Mouse (Mus musculus): ENCODE results near the gene Tsx. TPM values are rescaled to one million over a fixed set of nuclear protein-coding genes. Genes with fewer than 3 reads are reported as not detected.
A peak's percentile ranks its signal among the peaks of the same experiment; 100 is the strongest.

Gene Tsx
- 0.35 and 0.65 TPM in 2 replicates for polyA plus RNA-seq (2014; fragmentation: Nextera tagmentation; extraction: Ambion mirVana)

DNA sequence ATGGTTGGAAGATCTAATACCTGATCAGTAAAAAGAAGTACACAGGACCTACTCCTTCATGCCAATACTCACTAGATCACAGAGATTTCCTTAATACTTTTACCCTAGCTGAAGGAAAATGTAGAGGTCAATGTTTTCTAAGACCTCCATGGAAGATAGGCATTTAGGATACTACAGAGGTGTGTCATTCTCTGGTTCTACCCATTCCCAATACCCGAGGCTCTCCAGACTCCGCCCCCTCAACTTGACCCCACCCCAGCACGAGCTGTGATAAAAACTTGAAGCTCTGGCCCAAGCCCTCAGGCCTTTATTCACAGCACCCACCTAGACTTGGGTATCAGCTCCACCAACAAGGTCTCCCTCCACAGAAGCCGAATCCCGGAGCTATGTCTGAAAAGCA lies at the start of gene Tsx:
Gene Tsx, plus strand, starts transcription at position 301 of the 400 bp plus-strand sequence.
- H3K9ac ChIP-seq (ENCODE audit: low read depth, low read length), result no peak within 1 kb of the TSS
- no peak within 1 kb of the TSS for H3K4me3 ChIP-seq (ENCODE audit: low read depth, low read length)
- no peak within 1 kb of the TSS for H3K27ac ChIP-seq (replicated peaks; ENCODE audit: low read depth, low read length)
- ATAC-seq (ENCODE audit: low read depth), result no peak
- H3K36me3 ChIP-seq (ENCODE audit: control insufficient read depth, insufficient read depth, low read length), result no peaks in the 10 kb centered on the region
- H3K9me3 ChIP-seq (ENCODE audit: control insufficient read depth, low read length), result no peaks in the 10 kb centered on the region
- no peak within 1 kb of the TSS for H3K4me2 ChIP-seq (ENCODE audit: low read depth, low read length)
- H3K27me3 ChIP-seq (replicated peaks; ENCODE audit: control insufficient read depth, insufficient read depth, low read length), result peaks cover 19% of the 10 kb centered on the region
- H3K4me1 ChIP-seq (ENCODE audit: control insufficient read depth, insufficient read depth, low read length), result no peaks in the 10 kb centered on the region
- 67% methylated on average over 5 of the region's 5 CpGs for WGBS
- no peak for DNase-seq (ENCODE audit: low spot score)

DNA sequence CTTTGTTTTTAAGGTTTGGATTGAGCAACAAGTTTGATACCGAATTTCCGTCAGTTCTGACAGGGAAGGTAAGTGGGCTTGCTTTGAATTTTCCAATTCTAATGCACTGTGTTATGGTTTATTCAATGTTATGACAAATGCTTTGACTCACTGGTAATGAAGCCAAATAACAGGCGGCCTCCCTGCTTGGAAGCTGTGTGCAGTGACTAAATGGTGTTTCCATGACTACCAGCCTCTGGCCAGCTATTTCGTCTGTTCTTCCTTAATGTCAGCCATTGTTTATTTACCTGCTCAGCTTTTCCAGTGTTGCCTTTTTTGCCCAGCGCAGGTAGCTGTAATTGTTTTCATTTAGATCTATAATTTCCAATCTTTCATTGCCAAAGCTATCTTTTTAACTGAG lies 48.1 kb upstream of the Tsx start:
- Histone ChIP-seq H3K4me2 (ENCODE audit: low read depth, low read length) (no peak overlapping the region), H3K27me3 (replicated peaks; ENCODE audit: control insufficient read depth, insufficient read depth, low read length) (peaks cover 5% of the 10 kb centered on the region; the same call in 1 of the 2 replicates), H3K9ac (ENCODE audit: low read depth, low read length) (no peak overlapping the region), H3K4me3 (ENCODE audit: low read depth, low read length) (no peak overlapping the region), H3K4me1 (ENCODE audit: control insufficient read depth, insufficient read depth, low read length) (no peaks in the 10 kb centered on the region), H3K9me3 (ENCODE audit: control insufficient read depth, low read length) (no peaks in the 10 kb centered on the region), H3K27ac (replicated peaks; ENCODE audit: low read depth, low read length) (no peak overlapping the region), H3K36me3 (ENCODE audit: control insufficient read depth, insufficient read depth, low read length) (no peaks in the 10 kb centered on the region)
- ATAC-seq (ENCODE audit: low read depth) (no peak), DNase-seq (ENCODE audit: low spot score) (no peak)
- 56% methylated on average over 5 of the region's 5 CpGs for WGBS

DNA sequence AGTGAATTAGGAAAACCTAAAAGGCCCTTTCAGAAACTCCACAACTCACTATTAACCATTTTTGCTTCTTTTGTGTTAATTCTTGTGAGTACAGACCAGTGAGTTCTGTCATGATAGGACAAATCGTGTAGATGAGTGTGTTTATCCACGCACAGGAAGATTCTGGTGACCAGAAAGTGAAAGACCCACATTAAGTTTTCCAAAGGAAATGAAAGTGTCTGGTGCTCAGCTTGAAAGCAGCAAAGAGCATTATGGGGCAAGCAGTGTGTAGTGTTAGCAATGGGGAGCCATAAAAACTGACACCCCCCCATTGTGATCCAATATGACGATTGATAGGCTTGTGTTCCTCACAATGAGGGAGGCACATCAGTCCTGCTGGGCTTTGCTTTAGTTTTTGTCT lies 45.6 kb upstream of the Tsx start:
- H3K27me3 ChIP-seq (replicated peaks; ENCODE audit: control insufficient read depth, insufficient read depth, low read length), result peaks cover 8% of the 10 kb centered on the region
- WGBS, result 86% methylated on average over 3 of the region's 3 CpGs
- ATAC-seq (ENCODE audit: low read depth) (no peak), DNase-seq (ENCODE audit: low spot score) (no peak)
- H3K27ac ChIP-seq (replicated peaks; ENCODE audit: low read depth, low read length), result no peak overlapping the region
- H3K9me3 ChIP-seq (ENCODE audit: control insufficient read depth, low read length), result no peaks in the 10 kb centered on the region
- H3K4me1 ChIP-seq (ENCODE audit: control insufficient read depth, insufficient read depth, low read length), result no peaks in the 10 kb centered on the region
- no peak overlapping the region for H3K4me2 ChIP-seq (ENCODE audit: low read depth, low read length)
- H3K4me3 ChIP-seq (ENCODE audit: low read depth, low read length), result no peak overlapping the region
- no peak overlapping the region for H3K9ac ChIP-seq (ENCODE audit: low read depth, low read length)
- H3K36me3 ChIP-seq (ENCODE audit: control insufficient read depth, insufficient read depth, low read length), result no peaks in the 10 kb centered on the region

DNA sequence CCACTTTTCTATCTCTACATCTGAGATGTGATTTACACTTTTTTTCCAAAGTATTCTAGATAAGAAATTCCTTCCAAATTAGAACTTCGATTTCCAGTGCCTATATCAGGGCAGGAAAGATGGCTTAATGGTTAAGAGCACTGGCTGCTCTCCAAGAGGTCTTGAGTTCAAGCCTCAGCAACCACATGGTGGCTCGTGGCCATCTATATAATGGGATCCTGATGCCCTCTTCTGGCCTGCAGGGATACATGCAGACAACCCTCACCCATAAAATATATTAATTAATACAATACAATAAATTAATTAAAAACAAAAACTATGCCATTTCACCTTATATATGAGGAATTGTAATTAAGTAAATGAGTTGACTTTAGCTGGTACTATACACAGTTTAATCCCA lies 43.0 kb upstream of the Tsx start:
- Histone ChIP-seq H3K36me3 (ENCODE audit: control insufficient read depth, insufficient read depth, low read length) (no peaks in the 10 kb centered on the region), H3K27ac (replicated peaks; ENCODE audit: low read depth, low read length) (no peak overlapping the region), H3K4me3 (ENCODE audit: low read depth, low read length) (no peak overlapping the region), H3K9ac (ENCODE audit: low read depth, low read length) (no peak overlapping the region), H3K4me2 (ENCODE audit: low read depth, low read length) (no peak overlapping the region), H3K9me3 (ENCODE audit: control insufficient read depth, low read length) (no peaks in the 10 kb centered on the region), H3K4me1 (ENCODE audit: control insufficient read depth, insufficient read depth, low read length) (no peaks in the 10 kb centered on the region), H3K27me3 (replicated peaks; ENCODE audit: control insufficient read depth, insufficient read depth, low read length) (peaks cover 8% of the 10 kb centered on the region)
- ATAC-seq (ENCODE audit: low read depth) (no peak), DNase-seq (ENCODE audit: low spot score) (no peak)
- 66% methylated on average over 2 of the region's 2 CpGs for WGBS

GRCm38 (mm10) chrX:103371627-103372026 lies 42.6 kb upstream of the Tsx start:
- WGBS, result 46% methylated on average over 2 of the region's 2 CpGs
- no peak overlapping the region for H3K27ac ChIP-seq (replicated peaks; ENCODE audit: low read depth, low read length)
- H3K9ac ChIP-seq (ENCODE audit: low read depth, low read length), result no peak overlapping the region
- peaks cover 8% of the 10 kb centered on the region for H3K27me3 ChIP-seq (replicated peaks; ENCODE audit: control insufficient read depth, insufficient read depth, low read length)
- ATAC-seq (ENCODE audit: low read depth), result no peak
- H3K9me3 ChIP-seq (ENCODE audit: control insufficient read depth, low read length), result no peaks in the 10 kb centered on the region
- no peak overlapping the region for H3K4me2 ChIP-seq (ENCODE audit: low read depth, low read length)
- no peaks in the 10 kb centered on the region for H3K4me1 ChIP-seq (ENCODE audit: control insufficient read depth, insufficient read depth, low read length)
- DNase-seq (ENCODE audit: low spot score), result peak; percentile 7
- no peak overlapping the region for H3K4me3 ChIP-seq (ENCODE audit: low read depth, low read length)
- no peaks in the 10 kb centered on the region for H3K36me3 ChIP-seq (ENCODE audit: control insufficient read depth, insufficient read depth, low read length)

- H3K9me3 ChIP-seq (ENCODE audit: control insufficient read depth, low read length), result no peaks in the 10 kb centered on the region
- DNase-seq (ENCODE audit: low spot score) (peak; percentile 8), ATAC-seq (ENCODE audit: low read depth) (no peak)
- H3K27me3 ChIP-seq (replicated peaks; ENCODE audit: control insufficient read depth, insufficient read depth, low read length), result peaks cover 11% of the 10 kb centered on the region
- no peak overlapping the region for H3K4me3 ChIP-seq (ENCODE audit: low read depth, low read length)
- H3K9ac ChIP-seq (ENCODE audit: low read depth, low read length), result no peak overlapping the region
- H3K4me1 ChIP-seq (ENCODE audit: control insufficient read depth, insufficient read depth, low read length), result no peaks in the 10 kb centered on the region
- no peaks in the 10 kb centered on the region for H3K36me3 ChIP-seq (ENCODE audit: control insufficient read depth, insufficient read depth, low read length)
- WGBS, result 58% methylated on average over 5 of the region's 5 CpGs
- H3K27ac ChIP-seq (replicated peaks; ENCODE audit: low read depth, low read length), result no peak overlapping the region
- no peak overlapping the region for H3K4me2 ChIP-seq (ENCODE audit: low read depth, low read length)
Measured at GRCm38 (mm10) chrX:103374250-103374649, 40.0 kb upstream of the Tsx start.

DNA sequence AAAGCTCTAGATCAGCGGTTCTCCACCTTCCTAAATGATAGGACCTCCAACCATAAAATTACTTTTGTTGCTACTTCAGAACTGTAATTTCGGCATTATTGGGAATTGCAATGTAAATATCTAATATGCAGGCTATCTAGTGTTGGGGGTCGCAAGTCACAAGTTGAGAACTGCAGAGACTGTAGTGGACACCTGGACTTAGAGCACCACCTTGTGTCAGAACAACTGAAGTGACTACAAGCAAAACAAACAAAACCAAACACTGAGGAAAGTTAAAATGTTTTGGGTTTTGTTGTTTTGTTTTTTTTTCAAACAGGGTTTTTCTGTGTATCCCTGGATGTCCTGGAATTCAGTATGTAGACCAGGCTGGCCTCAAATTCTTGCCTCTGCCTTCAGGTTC lies 29.7 kb upstream of the Tsx start:
- H3K9me3 ChIP-seq (ENCODE audit: control insufficient read depth, low read length), result no peaks in the 10 kb centered on the region
- H3K9ac ChIP-seq (ENCODE audit: low read depth, low read length), result no peak overlapping the region
- WGBS, result 76% methylated on average over 3 of the region's 3 CpGs
- H3K4me2 ChIP-seq (ENCODE audit: low read depth, low read length), result no peak overlapping the region
- no peak overlapping the region for H3K4me3 ChIP-seq (ENCODE audit: low read depth, low read length)
- H3K36me3 ChIP-seq (ENCODE audit: control insufficient read depth, insufficient read depth, low read length), result no peaks in the 10 kb centered on the region
- H3K27me3 ChIP-seq (replicated peaks; ENCODE audit: control insufficient read depth, insufficient read depth, low read length), result peaks cover 14% of the 10 kb centered on the region
- H3K27ac ChIP-seq (replicated peaks; ENCODE audit: low read depth, low read length), result no peak overlapping the region
- no peak for ATAC-seq (ENCODE audit: low read depth)
- no peak for DNase-seq (ENCODE audit: low spot score)
- H3K4me1 ChIP-seq (ENCODE audit: control insufficient read depth, insufficient read depth, low read length), result no peaks in the 10 kb centered on the region

GRCm38 (mm10) chrX:103388131-103388530 lies 26.1 kb upstream of the Tsx start:
- WGBS, result 81% methylated on average over 3 of the region's 3 CpGs
- Histone ChIP-seq H3K27ac (replicated peaks; ENCODE audit: low read depth, low read length) (no peak overlapping the region), H3K4me3 (ENCODE audit: low read depth, low read length) (no peak overlapping the region), H3K27me3 (replicated peaks; ENCODE audit: control insufficient read depth, insufficient read depth, low read length) (peaks cover 14% of the 10 kb centered on the region), H3K4me1 (ENCODE audit: control insufficient read depth, insufficient read depth, low read length) (no peaks in the 10 kb centered on the region), H3K36me3 (ENCODE audit: control insufficient read depth, insufficient read depth, low read length) (no peaks in the 10 kb centered on the region), H3K4me2 (ENCODE audit: low read depth, low read length) (no peak overlapping the region), H3K9me3 (ENCODE audit: control insufficient read depth, low read length) (no peaks in the 10 kb centered on the region), H3K9ac (ENCODE audit: low read depth, low read length) (no peak overlapping the region)
- ATAC-seq (ENCODE audit: low read depth) (no peak), DNase-seq (ENCODE audit: low spot score) (no peak)

DNA sequence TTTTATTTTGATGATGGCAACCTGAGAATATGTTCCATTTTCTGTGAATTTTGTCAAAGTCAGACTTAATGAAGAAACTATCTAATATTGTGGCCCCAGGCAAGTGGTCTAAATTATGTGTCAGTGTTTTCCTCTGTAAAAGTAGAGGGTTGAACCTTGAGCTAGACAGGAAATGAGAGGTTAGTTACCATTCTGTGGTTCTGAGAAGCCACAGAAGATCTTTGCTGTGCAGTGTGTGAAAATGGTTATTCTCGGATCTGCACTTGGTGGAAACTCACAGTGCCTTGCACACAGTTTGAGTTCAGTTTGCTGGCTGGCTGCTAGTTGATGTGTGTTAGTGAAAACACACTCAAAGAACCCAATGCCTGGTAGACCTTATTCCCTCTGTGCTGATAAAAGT lies 20.4 kb upstream of the Tsx start:
- H3K4me2 ChIP-seq (ENCODE audit: low read depth, low read length), result no peak overlapping the region
- ATAC-seq (ENCODE audit: low read depth), result no peak
- no peak overlapping the region for H3K9ac ChIP-seq (ENCODE audit: low read depth, low read length)
- H3K4me1 ChIP-seq (ENCODE audit: control insufficient read depth, insufficient read depth, low read length), result no peaks in the 10 kb centered on the region
- H3K36me3 ChIP-seq (ENCODE audit: control insufficient read depth, insufficient read depth, low read length), result no peaks in the 10 kb centered on the region
- no peak for DNase-seq (ENCODE audit: low spot score)
- peaks cover 13% of the 10 kb centered on the region for H3K27me3 ChIP-seq (replicated peaks; ENCODE audit: control insufficient read depth, insufficient read depth, low read length)
- WGBS, result 75% methylated on average over 1 of the region's 1 CpGs
- no peak overlapping the region for H3K4me3 ChIP-seq (ENCODE audit: low read depth, low read length)
- no peaks in the 10 kb centered on the region for H3K9me3 ChIP-seq (ENCODE audit: control insufficient read depth, low read length)
- no peak overlapping the region for H3K27ac ChIP-seq (replicated peaks; ENCODE audit: low read depth, low read length)

Measured in embryonic facial prominence, embryonic 14.5 days (tissue).